Mouse (Mus musculus): Measurements from ENCODE around the gene H2-DMb1. TPM values are rescaled to one million over a fixed set of nuclear protein-coding genes. Genes with fewer than 3 reads are reported as not detected.
A peak's percentile ranks its signal among the peaks of the same experiment; 100 is the strongest.

H2-DMb1 gene
- polyA plus RNA-seq, 1 experiment from 2014 or later = 4.0 TPM

DNA sequence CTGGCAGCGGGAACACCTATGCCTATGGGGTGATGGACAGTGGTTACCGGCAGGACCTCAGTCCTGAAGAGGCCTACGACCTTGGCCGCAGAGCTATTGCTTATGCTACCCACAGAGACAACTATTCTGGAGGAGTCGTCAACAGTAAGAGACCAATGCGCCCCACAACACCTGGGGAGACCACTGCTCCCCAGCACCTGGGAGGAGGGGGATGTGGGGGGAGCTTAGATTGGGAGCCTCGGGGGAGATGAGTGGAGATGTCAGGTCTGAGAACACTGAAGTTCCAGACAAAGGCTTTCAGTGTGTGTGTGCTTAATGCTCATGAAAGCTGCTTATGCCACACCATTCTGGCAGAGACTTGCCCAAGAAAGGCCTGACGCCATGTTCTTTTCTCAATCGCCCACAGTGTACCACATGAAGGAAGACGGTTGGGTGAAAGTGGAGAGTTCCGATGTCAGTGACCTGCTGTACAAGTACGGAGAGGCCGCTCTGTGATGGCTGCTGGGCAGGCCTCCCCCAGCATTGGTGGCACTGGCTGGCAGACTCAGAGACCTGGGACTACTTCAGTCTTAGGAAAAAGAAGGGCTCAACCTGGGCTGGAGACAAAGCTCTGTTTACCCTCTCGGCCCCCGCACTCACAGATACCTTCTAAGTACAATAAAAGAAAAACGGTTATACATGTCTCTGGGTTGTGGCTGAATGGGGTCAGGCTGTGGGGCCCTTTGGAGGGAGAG, 48.1 kb downstream of the H2-DMb1 start:
- WGBS = 81% methylated on average over 16 of the region's 16 CpGs
- no peak overlapping the region for H3K9ac ChIP-seq (ENCODE audit: low read length)
- H3K27ac ChIP-seq (ENCODE audit: low read length) = peak overlapping the region; percentile 22; the same call in 1 of the 2 replicates
- H3K36me3 ChIP-seq (ENCODE audit: control insufficient read depth, insufficient read depth) = no peaks in the 10 kb centered on the region
- H3K4me1 ChIP-seq (ENCODE audit: control insufficient read depth, insufficient read depth, low read length) = peaks cover 21% of the 10 kb centered on the region; the same call in 1 of the 2 replicates
- H3K4me3 ChIP-seq (ENCODE audit: low read length) = no peak overlapping the region
- H3K9me3 ChIP-seq (replicated peaks; ENCODE audit: control insufficient read depth, low read length) = no peaks in the 10 kb centered on the region
- H3K4me2 ChIP-seq (ENCODE audit: low read depth, low read length) = 0 out of 2 replicates have a peak overlapping the region, but pooled peaks have one; percentile 5
- no peak for ATAC-seq (replicated peaks; ENCODE audit: extremely low read depth, insufficient read depth, low FRiP score)
- H3K27me3 ChIP-seq (ENCODE audit: control insufficient read depth, insufficient read depth, low read length) = peaks cover 35% of the 10 kb centered on the region

- 65% methylated on average over 7 of the region's 7 CpGs for WGBS
- Histone ChIP-seq H3K27ac (ENCODE audit: low read length) (peak overlapping the region; percentile 22; the same call in 1 of the 2 replicates), H3K36me3 (ENCODE audit: control insufficient read depth, insufficient read depth) (no peaks in the 10 kb centered on the region), H3K9ac (ENCODE audit: low read length) (no peak overlapping the region), H3K4me1 (ENCODE audit: control insufficient read depth, insufficient read depth, low read length) (peaks cover 21% of the 10 kb centered on the region; the same call in 1 of the 2 replicates), H3K4me3 (ENCODE audit: low read length) (no peak overlapping the region), H3K27me3 (ENCODE audit: control insufficient read depth, insufficient read depth, low read length) (peaks cover 34% of the 10 kb centered on the region), H3K9me3 (replicated peaks; ENCODE audit: control insufficient read depth, low read length) (no peaks in the 10 kb centered on the region), H3K4me2 (ENCODE audit: low read depth, low read length) (no peak overlapping the region)
- no peak for ATAC-seq (replicated peaks; ENCODE audit: extremely low read depth, insufficient read depth, low FRiP score)
These were observed 48.7 kb downstream of the H2-DMb1 start for GRCm38 (mm10) chr17:34201506-34202055.

GRCm38 (mm10) chr17:34202760-34203442, 50.0 kb downstream of the H2-DMb1 start:
- ATAC-seq (replicated peaks; ENCODE audit: extremely low read depth, insufficient read depth, low FRiP score) = no peak
- Histone ChIP-seq H3K4me2 (ENCODE audit: low read depth, low read length) (no peak overlapping the region), H3K27ac (ENCODE audit: low read length) (no peak overlapping the region), H3K4me3 (ENCODE audit: low read length) (no peak overlapping the region), H3K9ac (ENCODE audit: low read length) (no peak overlapping the region), H3K27me3 (ENCODE audit: control insufficient read depth, insufficient read depth, low read length) (peaks cover 21% of the 10 kb centered on the region), H3K4me1 (ENCODE audit: control insufficient read depth, insufficient read depth, low read length) (peaks cover 13% of the 10 kb centered on the region; the same call in 1 of the 2 replicates), H3K9me3 (replicated peaks; ENCODE audit: control insufficient read depth, low read length) (no peaks in the 10 kb centered on the region), H3K36me3 (ENCODE audit: control insufficient read depth, insufficient read depth) (no peaks in the 10 kb centered on the region)
- 82% methylated on average over 4 of the region's 4 CpGs for WGBS

GRCm38 (mm10) chr17:34203444-34203843, 50.6 kb downstream of the H2-DMb1 start, which contains the start of gene Tap2:
Gene Tap2 (plus strand): TSS chr17:34203527.
- peak within 1 kb of the TSS; percentile 87 for H3K9ac ChIP-seq (ENCODE audit: low read length)
- H3K27ac ChIP-seq (ENCODE audit: low read length) = no peak within 1 kb of the TSS
- ATAC-seq (replicated peaks; ENCODE audit: extremely low read depth, insufficient read depth, low FRiP score) = no peak
- H3K27me3 ChIP-seq (ENCODE audit: control insufficient read depth, insufficient read depth, low read length) = peaks cover 16% of the 10 kb centered on the region
- whole genome bisulfite sequencing = 73% methylated on average over 5 of the region's 5 CpGs
- peak within 1 kb of the TSS; percentile 92 for H3K4me3 ChIP-seq (ENCODE audit: low read length)
- no peaks in the 10 kb centered on the region for H3K9me3 ChIP-seq (replicated peaks; ENCODE audit: control insufficient read depth, low read length)
- H3K4me2 ChIP-seq (ENCODE audit: low read depth, low read length) = peak within 1 kb of the TSS; percentile 97
- H3K36me3 ChIP-seq (ENCODE audit: control insufficient read depth, insufficient read depth) = no peaks in the 10 kb centered on the region
- H3K4me1 ChIP-seq (ENCODE audit: control insufficient read depth, insufficient read depth, low read length) = peaks cover 11% of the 10 kb centered on the region; the same call in 1 of the 2 replicates

DNA sequence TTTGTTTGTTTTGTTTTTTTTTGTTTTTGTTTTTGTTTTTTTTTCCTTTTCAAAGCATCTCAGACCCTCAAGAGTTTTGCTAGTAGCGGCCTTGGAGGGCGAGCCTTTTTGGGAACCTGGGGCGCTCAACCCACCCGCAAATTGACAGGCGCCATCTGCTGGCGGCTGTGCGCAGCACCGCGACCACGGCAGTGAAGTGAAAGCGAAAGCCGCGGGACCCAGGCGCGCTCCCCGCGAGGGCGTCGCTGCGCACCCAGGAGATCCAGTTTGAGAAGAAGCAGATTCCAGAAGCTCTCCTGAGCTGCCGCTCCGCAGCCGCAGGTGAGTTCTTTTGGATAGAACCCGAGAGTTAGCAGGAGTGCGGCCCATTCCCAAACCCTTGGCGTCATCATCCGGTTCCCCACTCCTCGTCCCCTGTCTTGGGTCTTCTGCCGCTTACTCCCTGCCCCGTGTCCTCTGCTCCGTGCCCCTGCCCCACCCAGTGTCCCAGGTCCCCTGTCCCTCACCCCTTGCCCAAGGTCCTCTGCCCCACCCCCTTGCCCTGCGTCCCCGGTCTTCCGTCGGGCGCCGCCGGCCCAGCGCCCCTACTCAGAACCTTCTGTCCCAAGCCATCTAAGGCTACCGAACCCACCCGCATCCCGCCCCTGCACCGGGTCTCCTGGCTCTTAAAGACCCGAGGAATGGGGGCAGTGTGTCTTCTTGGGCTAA, 51.6 kb downstream of the H2-DMb1 start:
- WGBS = under 1% methylated on average over 44 of the region's 44 CpGs
- H3K27me3 ChIP-seq (ENCODE audit: control insufficient read depth, insufficient read depth, low read length) = peaks cover 6% of the 10 kb centered on the region

GRCm38 (mm10) chr17:34205021-34205745, 52.3 kb downstream of the H2-DMb1 start:
- peak overlapping the region; percentile 61 for H3K27ac ChIP-seq (ENCODE audit: low read length)

More for the DNA sequence above, 51.6 kb downstream of the H2-DMb1 start:
- peak; percentile 71 for ATAC-seq (replicated peaks; ENCODE audit: extremely low read depth, insufficient read depth, low FRiP score)
- 0 out of 2 replicates have a peak, but pooled peaks cover under 1% of the 10 kb centered on the region for H3K36me3 ChIP-seq (ENCODE audit: control insufficient read depth, insufficient read depth)
- H3K9me3 ChIP-seq (replicated peaks; ENCODE audit: control insufficient read depth, low read length) = peaks cover under 1% of the 10 kb centered on the region; the same call in 1 of the 2 replicates
- peak overlapping the region; percentile 87 for H3K9ac ChIP-seq (ENCODE audit: low read length)
- peaks cover 11% of the 10 kb centered on the region; the same call in 1 of the 2 replicates for H3K4me1 ChIP-seq (ENCODE audit: control insufficient read depth, insufficient read depth, low read length)
- H3K4me2 ChIP-seq (ENCODE audit: low read depth, low read length) = peak overlapping the region; percentile 97
- H3K4me3 ChIP-seq (ENCODE audit: low read length) = peak overlapping the region; percentile 92
- H3K27ac ChIP-seq (ENCODE audit: low read length) = no peak overlapping the region; the same call in 1 of the 2 replicates

GRCm38 (mm10) chr17:34205746-34206176, 52.9 kb downstream of the H2-DMb1 start:
- H3K9ac ChIP-seq (ENCODE audit: low read length) = peak overlapping the region; percentile 87; the same call in 1 of the 2 replicates
- 0 out of 2 replicates have a peak, but pooled peaks cover 4% of the 10 kb centered on the region for H3K36me3 ChIP-seq (ENCODE audit: control insufficient read depth, insufficient read depth)
- peak overlapping the region; percentile 61 for H3K27ac ChIP-seq (ENCODE audit: low read length)
- 12% methylated on average over 9 of the region's 9 CpGs for WGBS
- H3K4me1 ChIP-seq (ENCODE audit: control insufficient read depth, insufficient read depth, low read length) = peaks cover 11% of the 10 kb centered on the region; the same call in 1 of the 2 replicates
- no peak for ATAC-seq (replicated peaks; ENCODE audit: extremely low read depth, insufficient read depth, low FRiP score)
- peaks cover 6% of the 10 kb centered on the region for H3K27me3 ChIP-seq (ENCODE audit: control insufficient read depth, insufficient read depth, low read length)
- H3K4me3 ChIP-seq (ENCODE audit: low read length) = peak overlapping the region; percentile 92
- H3K4me2 ChIP-seq (ENCODE audit: low read depth, low read length) = peak overlapping the region; percentile 97
- peaks cover 6% of the 10 kb centered on the region for H3K9me3 ChIP-seq (replicated peaks; ENCODE audit: control insufficient read depth, low read length)

More at GRCm38 (mm10) chr17:34205021-34205745, 52.3 kb downstream of the H2-DMb1 start:
- Histone ChIP-seq H3K27me3 (ENCODE audit: control insufficient read depth, insufficient read depth, low read length) (peaks cover 6% of the 10 kb centered on the region), H3K9ac (ENCODE audit: low read length) (peak overlapping the region; percentile 87), H3K4me1 (ENCODE audit: control insufficient read depth, insufficient read depth, low read length) (peaks cover 11% of the 10 kb centered on the region; the same call in 1 of the 2 replicates), H3K36me3 (ENCODE audit: control insufficient read depth, insufficient read depth) (0 out of 2 replicates have a peak, but pooled peaks cover 4% of the 10 kb centered on the region), H3K4me3 (ENCODE audit: low read length) (peak overlapping the region; percentile 92), H3K4me2 (ENCODE audit: low read depth, low read length) (peak overlapping the region; percentile 97), H3K9me3 (replicated peaks; ENCODE audit: control insufficient read depth, low read length) (peaks cover 6% of the 10 kb centered on the region)
- ATAC-seq (replicated peaks; ENCODE audit: extremely low read depth, insufficient read depth, low FRiP score) = peak; percentile 21; the same call in 1 of the 2 replicates
- 8% methylated on average over 18 of the region's 18 CpGs for WGBS

DNA sequence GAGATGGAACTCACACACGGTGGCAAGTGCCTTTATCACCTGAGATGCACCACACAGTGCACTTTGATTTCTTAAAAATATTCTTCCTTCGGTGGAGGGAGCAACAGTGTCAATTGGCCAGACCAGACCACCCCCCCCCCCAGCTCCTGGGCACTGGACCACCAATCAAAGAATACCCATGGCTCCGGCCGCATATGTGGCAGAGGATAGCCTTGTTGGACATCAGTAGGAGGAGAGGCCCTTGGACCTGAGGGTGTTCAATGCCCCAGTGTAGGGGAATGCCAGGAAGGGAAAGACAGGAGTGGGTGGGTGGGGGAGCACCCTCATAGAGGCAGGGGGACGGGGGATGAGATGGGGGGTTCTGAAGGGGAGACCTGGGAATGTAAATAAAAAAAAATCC, 53.9 kb downstream of the H2-DMb1 start:
- Histone ChIP-seq H3K27ac (ENCODE audit: low read length) (no peak overlapping the region), H3K4me3 (ENCODE audit: low read length) (no peak overlapping the region), H3K27me3 (ENCODE audit: control insufficient read depth, insufficient read depth, low read length) (peaks cover 10% of the 10 kb centered on the region), H3K9ac (ENCODE audit: low read length) (no peak overlapping the region), H3K4me1 (ENCODE audit: control insufficient read depth, insufficient read depth, low read length) (peaks cover 11% of the 10 kb centered on the region; the same call in 1 of the 2 replicates), H3K4me2 (ENCODE audit: low read depth, low read length) (no peak overlapping the region), H3K9me3 (replicated peaks; ENCODE audit: control insufficient read depth, low read length) (peaks cover 6% of the 10 kb centered on the region), H3K36me3 (ENCODE audit: control insufficient read depth, insufficient read depth) (0 out of 2 replicates have a peak, but pooled peaks cover 4% of the 10 kb centered on the region)
- 78% methylated on average over 5 of the region's 5 CpGs for WGBS
- no peak for ATAC-seq (replicated peaks; ENCODE audit: extremely low read depth, insufficient read depth, low FRiP score)

Measured in heart, embryonic 16.5 days (tissue).